Mouse (Mus musculus) lung, postnatal 36 days (tissue): ENCODE measurements around the gene Sstr4.

ENCODE experiments used
- DNase-seq: peaks from one replicate; pipeline ENCODE4 v3.0.0; 2022; ENCODE audit warnings: mixed read lengths

Gene Sstr4

DNA sequence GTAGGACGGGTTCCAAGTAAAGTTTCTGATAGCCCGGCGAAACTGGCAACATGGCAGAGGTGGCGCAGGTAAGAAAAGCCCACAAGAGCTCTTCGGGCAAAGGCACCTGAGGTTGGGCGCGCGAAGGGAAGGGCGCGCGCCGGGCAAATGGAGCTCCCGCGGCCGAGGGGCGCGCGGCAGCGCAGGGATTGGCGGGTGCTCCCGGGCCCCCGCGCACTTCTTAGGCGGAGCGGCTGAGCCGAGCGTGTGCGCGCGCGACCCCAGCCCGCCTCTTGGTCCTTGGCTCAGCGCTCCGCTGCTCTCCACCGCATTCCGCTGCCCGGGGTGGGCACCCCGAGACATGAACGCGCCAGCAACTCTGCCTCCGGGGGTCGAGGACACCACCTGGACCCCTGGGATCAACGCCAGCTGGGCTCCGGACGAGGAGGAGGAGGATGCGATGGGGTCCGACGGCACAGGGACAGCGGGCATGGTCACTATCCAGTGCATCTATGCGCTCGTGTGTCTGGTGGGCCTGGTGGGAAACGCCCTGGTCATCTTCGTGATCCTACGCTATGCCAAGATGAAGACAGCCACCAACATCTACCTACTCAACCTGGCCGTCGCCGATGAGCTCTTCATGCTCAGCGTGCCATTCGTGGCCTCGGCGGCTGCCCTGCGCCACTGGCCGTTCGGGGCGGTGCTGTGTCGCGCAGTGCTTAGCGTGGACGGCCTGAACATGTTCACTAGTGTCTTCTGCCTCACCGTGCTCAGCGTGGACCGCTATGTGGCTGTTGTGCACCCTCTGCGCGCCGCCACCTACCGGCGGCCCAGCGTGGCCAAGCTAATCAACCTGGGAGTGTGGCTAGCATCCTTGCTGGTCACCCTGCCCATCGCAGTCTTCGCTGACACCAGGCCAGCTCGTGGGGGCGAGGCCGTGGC lies at the start of gene Sstr4:
Gene Sstr4, plus strand, starts transcription at position 214 of the 921 bp plus-strand sequence.
- peak; percentile 63 for DNase-seq

DNA sequence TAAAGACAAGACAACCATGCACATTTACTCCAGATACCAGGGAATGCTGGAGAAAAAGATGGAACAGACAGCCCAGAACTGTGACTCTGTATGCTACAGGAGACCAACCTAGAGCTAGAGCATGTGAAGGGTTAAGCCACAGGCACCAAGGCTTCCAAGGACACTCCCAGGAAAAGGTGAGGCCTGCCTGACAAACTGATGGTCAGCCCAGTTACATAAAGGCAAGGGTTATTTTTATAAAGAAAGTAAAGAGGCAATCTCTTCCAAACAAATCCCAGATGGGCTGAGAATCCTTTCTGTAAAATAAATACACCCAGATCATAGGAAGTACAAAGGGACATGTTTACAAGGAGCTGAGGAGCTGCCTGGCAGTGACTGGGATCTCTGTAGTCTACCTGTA lies 49.8 kb upstream of the Sstr4 start:
- DNase-seq = peak; percentile 66

DNA sequence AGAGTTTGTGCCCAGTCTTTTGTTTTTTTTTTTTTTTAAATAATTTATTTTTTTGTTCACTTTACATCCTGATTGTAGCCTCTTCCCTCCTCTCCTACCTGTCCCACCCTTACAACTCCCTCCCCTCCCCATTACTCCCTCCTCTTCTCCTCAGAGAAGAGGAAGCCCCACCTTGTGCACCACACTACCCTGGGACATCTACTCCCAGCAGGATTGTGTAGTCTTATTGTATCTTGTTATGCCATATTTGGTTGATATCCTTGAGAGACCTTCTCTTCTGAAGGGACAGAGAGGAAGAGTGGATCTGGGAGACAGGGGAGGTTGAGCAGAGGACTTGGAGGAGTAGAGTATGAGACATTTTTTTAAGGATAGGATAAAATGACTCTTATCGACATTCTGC lies 48.2 kb upstream of the Sstr4 start:
- DNase-seq = no peak

DNA sequence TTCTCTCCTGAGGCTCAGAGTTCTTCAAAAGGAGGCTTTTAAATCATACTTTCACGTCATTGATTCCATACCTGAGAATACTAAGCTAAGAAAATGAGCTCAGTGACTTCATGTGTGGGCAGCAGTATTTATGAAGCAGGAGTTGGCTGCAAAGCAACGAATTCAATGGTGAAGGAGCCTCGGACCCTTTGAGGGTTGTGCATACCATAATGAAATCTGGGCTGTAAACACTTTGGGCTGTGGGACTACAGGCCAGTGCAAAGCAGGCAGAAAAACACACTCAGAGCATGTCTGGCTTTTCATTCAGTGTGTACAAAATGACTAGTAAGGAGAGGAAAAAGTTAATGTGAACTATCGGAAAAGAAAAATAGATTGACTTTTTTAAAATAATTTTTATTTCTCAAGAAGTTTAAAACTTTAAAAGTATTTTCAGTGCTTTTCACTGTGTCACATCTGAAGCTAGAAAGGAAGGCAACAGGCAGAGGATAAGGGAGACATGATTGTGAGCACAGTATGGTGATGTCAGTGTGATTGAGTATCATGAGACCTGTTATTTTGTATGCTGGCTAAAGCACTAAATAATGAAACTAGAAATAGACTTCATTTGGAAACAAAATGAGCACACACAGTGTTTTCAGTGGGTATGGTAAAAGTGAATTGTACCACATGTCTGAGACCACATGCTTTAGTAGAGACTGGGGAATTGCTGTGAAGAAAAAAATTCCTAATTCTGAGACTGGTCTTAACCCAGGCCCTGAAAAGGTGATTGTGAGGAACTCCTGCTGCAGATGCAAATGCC lies 45.4 kb upstream of the Sstr4 start:
- no peak for DNase-seq

DNA sequence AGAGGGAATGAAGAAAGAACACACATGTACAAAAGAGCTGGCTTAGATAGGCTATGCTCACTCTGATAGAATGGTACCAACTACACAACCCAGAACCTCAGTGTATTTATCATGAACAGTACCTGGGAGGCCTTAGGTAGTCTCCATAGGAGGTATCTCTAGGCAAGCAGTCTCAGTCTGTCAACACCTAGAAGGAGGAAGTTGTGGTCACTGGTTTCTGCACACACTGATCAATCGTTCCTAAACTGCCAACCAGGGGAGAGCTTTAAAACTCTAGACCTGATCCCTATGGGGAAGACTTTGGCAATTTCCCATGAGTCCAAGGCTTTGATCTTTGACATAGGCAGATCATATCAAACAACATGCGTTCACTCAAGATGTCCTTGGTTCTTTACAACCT lies 44.7 kb upstream of the Sstr4 start:
- no peak for DNase-seq

DNA sequence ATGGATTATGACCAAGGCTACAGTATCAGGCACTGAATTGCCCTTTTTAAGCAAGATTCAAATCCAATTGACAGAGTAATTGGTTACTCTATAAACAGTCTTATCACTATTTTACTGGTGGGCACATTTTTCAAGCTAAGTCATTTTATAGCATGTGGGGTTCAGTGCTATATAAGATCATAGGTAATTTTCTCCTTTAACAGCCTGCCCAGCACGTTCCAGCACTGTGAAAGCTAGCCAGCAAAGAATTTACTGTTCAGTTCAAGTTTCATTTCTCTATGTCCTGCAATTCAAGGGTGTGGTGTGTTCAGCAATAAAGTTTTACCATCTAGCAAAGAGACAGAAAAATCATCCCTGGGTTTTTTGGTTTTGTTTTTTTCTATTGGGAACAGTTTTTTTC lies 42.5 kb upstream of the Sstr4 start:
- no peak for DNase-seq

DNA sequence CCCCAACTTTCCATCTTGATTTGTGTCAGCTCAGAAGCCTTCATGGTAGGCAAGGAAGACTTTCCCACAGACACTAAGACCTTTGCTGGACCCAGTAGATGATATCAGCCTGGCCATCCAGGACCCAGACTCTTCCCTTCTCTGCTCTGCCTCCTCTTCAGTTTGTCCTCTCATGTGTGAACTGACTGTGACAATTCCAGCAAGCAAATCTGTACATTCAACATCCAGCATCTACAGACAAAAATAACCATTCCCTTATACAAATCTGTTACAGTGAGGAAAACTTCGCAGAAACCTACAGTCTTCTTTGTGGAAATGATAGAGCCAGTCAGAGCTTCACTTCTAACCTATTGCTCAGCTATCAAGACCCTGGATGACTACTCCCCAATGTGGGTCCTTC lies 38.0 kb upstream of the Sstr4 start:
- no peak for DNase-seq

DNA sequence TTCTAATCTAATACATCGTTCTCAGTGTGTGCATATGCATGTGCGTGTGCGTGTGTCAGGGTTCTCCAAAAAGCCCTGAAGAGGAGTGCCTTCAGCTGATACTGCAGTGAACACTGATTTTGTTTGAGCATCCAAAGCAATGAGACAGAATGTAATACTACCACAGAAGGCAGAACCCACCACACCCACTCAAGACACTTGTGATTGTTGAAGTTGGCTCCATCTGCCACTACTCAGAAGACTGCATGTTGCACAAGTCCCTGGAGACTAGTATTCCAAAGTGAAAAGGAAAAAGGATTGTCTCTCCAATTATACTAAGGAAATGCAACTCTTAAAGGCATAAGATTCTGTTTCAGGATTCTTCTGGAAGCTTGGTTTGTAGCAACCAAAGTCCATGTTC lies 30.6 kb upstream of the Sstr4 start:
- no peak for DNase-seq

DNA sequence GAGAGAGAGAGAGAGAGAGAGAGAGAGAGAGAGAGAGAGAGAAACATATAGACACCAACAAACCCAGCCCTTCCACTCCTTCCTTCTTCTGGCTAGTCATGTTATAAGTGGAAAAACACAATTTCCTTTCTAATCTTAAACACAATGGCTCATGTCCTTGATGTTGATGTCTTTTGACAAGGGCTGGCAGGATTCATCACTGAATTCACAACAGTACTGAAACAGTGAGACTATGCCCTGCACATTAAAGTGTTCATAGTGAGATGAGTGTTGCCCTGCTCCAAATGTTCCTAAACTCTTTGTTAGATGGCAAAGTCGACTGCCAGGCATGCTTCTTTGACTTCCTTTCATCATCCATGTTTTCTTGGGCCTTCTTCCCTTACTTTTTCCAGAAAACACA lies 29.9 kb upstream of the Sstr4 start:
- DNase-seq = peak; percentile 38

DNA sequence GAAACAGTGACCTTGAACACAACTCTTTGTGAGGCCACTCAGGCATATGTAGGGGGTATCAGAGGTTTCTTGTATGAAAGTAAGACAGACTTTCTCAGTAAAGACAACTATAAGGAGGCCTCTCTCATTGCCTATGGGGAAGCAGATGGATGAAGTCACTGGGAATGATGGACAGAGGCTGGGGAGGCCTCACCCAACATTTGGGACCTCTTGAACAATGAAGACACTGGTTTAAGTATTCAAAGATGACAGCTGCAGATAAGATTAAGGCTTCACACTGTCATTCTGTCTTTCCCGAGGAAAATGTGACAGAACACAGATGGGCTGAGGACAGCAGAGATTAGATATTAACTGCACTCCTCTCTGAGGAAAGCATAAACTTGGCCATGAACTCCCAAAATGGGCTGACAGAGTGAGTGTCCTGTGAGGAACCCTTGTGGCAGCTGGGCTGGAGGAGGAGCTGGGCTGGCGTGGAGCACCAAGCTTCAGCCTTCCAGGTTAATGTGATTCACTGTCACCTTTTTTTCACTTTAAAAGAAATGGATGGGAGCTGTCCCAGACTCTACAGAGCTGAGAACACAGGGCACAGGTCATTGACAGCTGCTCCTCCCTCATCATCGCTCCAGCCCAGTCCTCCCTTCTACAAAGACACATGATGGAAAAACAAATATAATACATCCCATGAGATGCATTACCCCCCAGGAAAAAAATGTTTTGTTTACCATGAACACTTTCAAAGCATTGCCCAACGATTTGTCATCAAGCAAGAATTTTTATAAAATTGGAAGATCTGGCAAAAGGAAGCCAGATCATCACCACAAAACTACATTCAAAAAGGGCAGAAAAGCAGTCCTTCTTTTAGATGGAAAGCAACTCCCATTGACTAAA lies 23.2 kb upstream of the Sstr4 start:
- DNase-seq = peak; percentile 42

DNA sequence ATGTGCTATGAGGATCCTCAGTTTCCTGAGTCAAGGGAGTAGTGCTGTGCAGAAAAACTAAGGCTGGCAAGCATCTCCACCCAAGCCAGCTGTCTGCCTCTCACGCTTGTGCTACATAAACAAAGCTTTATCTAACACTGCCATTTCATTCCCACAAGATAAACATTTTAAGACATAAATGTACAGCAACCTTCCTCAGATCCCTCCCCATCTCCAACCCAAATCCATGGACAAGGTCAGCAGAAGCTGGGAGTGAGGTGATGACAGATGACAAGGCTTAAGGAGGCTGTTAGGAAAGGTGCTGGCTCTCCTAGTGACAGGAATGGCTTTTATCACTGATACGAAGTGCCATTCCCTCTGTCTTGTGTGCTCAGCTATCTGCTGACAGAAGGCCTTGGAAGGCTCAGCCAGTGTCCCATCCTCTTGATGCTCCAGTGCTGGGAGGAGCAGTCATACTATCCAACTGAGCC lies 21.5 kb upstream of the Sstr4 start:
- DNase-seq = peak; percentile 60

DNA sequence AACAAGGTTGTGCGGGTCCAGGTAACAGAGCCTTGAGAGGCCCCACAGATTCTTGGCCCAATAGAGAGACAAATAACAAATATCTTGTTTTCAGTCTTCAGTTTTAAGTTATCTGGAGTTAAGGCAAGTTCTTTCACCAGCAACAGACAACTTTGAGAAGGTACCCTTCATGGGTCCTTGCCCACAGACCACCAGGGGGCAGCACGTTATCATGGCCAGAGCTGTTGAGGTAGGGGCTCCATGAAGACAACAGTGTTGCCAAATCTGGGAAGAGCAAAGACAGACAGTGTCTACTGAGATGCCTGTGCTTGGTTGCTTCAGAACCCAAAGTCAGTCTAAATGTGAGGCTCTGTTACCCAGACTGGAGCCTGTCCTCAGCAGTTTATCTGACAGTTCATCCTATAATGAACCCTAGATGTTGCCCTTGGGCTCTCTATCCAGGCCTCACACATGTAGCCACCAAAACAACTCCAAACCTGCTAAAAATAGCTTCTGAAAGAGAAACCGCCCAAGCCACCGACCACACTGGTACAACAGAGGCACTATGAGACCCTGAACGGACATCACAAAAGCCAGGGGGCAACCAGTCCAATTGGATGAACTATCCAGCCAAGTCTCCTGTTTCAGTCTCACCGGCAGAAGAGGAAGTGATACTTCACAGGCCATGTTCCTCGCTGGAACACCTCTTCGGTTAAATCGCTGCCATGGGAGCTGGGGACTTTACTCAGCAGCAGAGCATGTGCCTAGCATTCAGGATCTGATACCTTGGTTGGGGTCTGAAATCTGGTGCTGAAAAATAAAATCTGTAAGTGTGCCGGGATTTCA lies 19.6 kb upstream of the Sstr4 start:
- DNase-seq = peak; percentile 74

DNA sequence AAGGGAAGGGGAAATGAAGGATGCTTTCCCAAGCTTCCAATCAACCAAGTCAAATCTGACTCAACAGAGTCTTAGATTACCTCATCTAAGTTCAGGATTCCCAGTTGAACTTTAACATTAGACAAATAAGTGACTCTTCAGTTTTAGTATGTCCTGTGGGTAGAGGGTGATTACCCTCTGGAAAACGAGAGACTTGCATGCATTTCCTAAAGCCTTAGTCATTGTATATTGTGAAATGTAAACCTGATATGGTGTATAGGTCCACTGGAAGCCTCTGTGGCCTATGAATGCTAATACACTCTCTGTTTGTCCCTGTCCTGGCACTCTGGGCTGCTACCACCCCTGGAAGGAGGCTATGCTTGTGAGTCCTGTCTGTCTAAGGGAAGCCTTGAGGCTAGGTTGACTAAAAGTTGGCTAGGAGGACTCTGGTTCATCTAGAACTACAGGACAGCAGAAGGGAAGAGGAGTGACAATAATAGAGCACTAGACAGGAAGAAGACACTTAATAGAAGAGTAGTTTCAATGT lies 16.3 kb upstream of the Sstr4 start:
- DNase-seq = no peak

DNA sequence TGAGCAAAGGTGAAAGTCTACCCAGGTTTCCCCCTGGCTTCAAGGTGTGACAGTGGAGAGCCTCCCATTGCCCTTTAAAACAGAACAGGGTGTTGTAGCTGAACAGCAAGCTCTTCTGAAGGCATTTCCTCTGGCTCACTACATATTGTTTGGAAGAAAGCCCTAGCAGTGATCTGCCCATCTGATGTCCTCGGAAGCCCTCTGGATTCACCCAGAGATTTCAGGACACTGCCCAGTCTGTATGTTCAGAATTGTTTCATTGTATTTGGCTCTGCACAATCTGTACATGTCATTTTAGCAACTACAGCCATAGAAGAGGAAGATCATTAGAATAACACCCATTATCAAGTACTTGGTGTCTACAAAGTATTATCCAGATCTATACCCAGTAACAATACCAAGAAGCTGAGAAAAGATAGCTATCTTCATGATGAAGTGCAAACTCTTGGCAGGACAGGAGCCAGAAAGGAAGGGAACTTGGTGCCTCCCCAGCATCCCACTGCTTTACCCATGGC lies 15.2 kb upstream of the Sstr4 start:
- peak; percentile 80 for DNase-seq

DNA sequence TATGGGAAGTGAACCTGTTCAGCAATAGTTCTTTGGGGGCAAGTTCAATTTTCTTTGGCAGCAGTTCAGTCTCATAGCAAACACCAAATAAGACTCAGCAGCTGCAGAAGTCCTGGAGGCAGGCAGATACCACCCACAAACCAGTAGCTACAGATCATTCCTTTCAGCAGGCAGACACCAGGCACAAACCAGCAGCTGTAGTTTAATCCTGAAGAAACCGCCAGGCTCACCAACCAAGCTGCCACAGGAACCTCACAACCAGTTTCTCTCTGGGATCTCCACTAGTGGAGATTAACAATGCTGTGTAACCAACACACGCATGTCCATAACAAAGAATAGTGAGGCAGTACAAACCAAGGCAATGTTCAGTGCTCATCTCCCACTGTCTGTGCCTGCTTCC lies 14.1 kb upstream of the Sstr4 start:
- DNase-seq = no peak

DNA sequence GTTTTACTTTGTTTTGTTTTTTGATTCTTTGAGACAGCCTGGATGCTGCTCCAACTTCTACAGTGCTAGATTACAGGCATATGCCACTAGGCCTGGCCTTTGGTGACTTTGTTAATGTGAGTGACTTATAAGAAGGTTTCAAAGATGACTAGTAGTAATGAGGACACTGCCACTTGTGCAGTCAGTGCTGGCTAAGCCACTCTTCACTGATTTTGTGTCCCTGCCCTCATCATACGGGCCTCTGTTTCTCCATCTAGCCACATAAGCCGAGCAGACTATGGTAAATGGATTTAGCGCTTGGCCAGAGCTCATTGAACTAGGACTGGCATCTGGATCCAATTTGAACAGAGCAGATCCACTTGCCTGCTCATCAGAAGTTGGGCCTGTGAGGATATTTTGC lies 8.7 kb upstream of the Sstr4 start:
- no peak for DNase-seq

DNA sequence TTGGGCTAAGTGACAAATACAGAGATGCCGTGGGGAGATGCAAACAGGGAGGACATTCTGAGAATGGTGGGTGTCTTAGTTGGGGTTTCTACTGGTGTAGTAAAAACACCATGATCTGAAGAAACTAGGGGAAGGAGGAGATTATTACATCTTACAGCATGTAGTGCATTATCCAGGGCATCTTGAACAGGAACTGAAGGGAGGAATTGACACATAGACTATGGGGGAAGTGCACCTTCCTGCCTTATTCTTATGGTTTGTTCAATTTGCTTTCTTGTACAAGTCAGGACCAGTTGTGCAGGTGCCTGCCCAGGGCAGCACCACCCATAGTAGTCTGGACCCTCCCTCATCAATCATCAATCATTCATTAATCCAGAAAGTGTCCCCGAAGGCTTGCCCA lies 8.2 kb upstream of the Sstr4 start:
- no peak for DNase-seq

DNA sequence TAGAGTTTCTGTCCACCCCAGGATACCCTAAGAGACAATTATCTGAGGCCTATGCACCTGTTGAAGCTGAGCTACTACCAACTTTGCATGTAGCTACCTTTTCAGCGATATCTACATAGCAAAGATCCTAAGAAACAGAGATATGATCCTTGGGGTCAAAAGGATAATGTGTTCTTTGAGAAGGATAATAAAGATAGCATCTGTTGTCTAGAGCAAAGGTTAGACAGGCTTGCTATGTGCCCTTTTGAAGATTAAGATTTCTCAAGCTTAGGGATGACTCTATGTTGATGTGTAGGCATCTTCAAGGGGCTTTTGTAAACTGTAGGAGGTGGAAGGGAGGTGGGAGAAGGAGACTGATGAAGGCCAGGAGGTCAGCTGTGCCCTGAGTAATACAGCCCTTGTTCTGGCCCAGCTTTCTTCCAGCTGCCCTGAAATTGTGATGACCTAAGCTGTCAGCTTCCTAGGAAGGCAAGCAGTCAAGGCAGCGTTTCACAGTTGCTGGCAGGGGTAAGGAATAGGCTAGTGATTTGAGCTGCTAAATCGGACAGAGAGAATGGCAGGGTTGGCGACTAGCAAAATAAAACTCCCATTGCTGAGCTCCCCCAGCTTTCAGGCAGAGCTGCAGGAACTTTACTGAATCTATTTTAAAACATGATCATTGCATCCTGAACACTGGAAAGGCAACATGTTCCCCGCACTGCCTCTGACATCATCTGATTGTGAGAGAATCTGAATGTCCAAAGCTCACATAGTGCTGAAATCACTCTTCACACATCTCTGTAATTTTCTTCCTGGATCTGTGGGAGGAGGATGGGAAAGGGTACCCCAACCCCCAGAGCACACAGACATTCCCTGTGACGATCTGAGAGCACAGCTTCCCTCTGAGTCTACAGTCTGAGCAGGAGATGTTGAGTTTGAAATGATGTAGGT lies 7.2 kb upstream of the Sstr4 start:
- DNase-seq = no peak

DNA sequence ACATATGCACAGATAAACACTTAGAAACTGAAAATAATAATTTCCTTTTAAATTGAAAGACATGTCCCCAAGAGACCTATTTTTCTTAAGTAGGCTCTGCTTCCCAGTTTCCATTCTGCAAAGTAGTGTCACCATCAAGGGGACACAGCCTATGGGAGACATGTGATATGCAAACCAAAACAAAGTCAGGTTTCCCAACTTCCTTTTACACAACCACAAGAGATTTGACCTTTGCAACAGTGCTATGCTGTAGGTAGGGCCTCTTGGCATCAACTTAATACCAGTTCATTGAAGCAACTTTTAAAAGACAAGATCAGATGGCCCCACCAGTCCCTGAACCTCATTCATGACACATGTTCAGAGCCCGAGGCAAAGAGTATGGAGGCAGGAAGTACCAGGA lies 2.0 kb upstream of the Sstr4 start:
- no peak for DNase-seq

DNA sequence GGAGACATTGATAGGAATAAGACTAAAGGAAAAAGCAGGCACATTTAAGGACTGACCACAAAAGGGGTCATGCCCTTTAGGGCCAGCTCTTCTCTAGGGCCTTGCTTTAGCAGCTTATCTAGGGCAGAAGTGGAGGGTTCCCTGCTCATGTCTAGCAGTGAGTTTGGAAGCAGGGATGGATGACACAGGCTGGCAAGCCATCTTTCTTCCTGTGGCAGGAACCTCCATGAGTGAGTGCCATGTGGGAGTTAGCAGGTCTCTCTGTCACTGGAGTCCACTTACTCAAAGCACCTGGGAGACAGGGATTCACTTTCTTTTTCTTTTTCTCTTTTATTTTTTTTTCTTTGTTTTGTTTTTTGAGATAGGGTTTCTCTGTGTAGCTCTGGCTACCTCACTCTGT lies 1.3 kb upstream of the Sstr4 start:
- no peak for DNase-seq
